Mouse (Mus musculus) kidney, postnatal 10 days (tissue): ENCODE data around the gene Scgb2b27.
"Not testable (repeated sequence)": the region's sequence is repeated elsewhere in the genome, so short reads cannot be mapped to it uniquely, and the experiment has no call there.

Experiments used
- DNase-seq: peaks from one replicate; pipeline ENCODE4 v3.0.0; 2021; ENCODE audit warnings: mixed read lengths

The Scgb2b27 gene

DNA sequence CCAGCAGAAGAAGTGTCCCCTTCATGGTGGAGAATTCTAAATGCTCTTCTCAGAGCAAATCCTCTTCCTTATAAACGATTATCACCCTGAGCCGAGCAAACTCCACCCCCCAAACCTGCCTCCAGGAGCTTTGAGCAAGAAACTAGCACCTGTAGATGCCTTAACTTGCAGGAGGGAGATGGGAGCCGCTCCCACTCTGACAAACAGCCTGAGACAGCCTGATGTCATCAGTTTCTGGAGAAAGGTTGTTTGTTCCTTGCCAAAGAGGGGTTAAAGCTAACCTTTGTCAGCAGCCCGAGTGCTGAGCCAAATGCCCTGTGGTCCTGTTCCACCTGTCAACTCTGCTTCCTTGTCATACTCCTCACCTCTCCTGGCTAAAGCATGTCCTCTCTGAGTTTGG lies at the start of gene Scgb2b27:
Gene Scgb2b27 (minus strand): TSS at position 101 of the 400 bp plus-strand sequence.
- no peak for DNase-seq

DNA sequence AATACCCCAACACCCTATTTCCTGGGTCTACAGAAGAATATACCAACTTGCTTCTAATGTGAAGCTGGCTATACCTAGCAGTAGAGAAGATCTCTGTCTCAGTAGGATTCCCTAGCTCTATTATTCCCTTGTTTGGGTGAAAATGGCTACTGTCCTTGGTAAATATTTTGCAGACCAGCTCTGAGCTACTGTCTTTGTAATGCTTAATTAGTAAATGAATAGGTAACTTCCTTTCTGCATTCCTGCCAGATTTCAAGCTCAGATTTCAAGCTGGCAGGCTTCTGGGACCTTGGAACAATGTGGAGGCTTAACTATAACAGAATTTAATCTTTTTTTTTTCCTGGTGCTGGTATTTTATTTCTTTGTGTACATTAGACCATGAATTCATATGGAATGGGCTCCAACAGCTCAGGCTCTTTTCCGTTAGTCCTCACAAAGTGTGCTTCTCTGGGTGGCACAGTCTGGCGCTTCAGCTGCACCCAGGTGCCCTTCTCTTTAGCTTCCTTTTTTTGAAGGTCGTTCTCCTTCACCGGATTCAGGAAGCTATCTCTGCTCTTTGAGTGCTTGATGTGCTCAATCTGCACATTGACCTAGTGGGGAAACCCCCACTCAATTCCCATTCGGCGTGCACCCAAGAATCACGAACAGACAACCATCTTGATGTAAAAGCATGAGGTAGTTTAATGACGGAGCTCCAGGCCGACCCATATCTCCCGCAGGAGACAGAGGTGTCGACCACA lies 22.5 kb upstream of the Scgb2b27 start:
- DNase-seq = not testable (repeated sequence)

DNA sequence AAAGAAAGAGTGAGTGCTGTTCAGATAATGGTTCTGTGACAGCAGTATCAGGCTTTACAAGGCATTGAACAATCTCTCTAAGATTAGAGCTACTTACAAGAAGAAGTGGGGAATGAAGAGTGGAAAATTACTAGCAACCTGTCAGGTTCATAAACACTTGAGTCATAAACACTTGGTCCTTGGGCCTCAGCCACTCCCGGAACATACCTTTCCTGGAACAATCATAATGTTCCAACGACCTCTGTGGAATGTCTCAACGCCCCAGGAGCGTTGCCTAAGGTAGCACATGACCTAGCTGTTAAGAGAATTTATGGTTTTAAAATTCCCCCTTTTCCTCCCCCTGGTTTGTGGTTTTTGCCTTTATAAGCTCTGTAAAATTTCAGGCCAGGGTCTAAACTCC lies 20.8 kb upstream of the Scgb2b27 start:
- not testable (repeated sequence) for DNase-seq

DNA sequence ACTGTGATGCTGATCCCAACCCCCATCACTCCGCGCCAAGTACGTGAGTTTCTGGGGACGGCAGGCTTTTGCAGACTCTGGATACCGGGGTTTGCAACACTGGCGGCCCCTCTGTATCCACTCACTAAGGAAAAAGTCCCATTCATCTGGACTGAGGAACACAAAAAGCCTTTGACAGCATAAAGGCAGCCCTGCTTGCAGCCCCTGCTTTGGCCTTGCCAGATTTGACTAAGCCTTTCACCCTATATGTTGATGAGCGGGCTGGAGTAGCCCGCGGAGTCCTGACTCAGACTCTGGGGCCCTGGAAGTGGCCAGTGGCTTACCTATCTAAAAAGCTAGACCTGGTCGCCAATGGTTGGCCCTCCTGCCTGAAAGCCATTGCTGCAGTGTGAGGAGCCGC lies 16.3 kb upstream of the Scgb2b27 start:
- no peak for DNase-seq

DNA sequence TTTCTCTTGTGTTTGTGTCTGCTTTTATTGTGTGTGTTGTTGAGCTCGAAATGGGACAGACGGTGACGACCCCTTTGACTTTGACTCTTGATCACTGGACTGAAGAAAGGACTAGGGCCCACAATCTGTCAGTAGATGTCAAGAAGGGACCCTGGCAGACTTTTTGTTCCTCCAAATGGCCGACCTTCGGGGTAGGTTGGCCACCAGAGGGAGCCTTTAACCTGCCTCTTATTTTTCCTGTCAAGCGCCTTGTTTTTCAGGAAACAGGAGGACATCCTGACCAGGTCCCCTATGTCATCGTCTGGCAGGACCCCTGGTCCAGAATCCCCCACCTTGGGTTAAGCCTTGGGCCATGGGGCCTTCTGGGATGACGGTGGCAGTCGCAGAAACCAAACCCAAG lies 13.5 kb upstream of the Scgb2b27 start:
- not testable (repeated sequence) for DNase-seq

DNA sequence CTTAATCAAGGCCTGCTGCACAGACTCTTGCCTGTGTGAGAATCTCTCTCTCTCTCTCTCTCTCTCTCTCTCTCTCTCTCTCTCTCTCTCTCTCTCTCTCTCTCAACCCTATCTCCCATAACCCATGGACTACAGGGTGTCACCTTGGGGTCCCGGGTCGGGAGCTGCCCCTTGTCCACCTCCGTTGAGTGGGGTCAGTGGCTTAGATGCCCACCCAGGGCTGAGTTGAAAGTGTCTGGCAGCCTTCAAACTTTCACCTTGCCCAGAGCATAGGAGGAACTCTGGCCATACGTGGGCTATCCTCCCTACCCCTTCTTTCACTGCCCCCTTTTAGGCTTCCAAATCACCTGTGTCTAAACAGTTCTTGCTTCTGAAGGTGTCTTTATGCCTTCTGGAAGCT lies 11.9 kb upstream of the Scgb2b27 start:
- no peak for DNase-seq

DNA sequence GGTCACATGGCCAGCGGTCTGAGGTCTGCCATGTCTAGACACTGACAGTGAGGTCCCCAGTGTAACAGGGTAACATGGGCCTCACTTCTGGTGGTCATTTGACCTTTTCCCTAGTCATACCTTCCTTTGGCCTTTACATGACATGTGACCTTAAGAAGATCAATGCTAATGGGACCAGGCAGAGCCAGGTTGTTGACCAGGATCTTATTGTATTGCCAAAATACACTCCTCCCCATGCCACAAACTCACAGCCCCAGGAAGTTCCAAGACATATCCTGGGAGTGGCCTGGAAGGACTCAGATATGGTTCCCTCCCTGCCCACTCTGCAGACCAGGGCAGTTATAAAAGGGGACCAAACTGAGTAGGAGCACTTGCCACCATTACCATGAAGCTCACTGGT lies 7.4 kb upstream of the Scgb2b27 start, which contains the start of gene Scgb1b27:
Gene Scgb1b27 (plus strand): TSS at position 301 of the 400 bp plus-strand sequence.
- DNase-seq = not testable (repeated sequence)

DNA sequence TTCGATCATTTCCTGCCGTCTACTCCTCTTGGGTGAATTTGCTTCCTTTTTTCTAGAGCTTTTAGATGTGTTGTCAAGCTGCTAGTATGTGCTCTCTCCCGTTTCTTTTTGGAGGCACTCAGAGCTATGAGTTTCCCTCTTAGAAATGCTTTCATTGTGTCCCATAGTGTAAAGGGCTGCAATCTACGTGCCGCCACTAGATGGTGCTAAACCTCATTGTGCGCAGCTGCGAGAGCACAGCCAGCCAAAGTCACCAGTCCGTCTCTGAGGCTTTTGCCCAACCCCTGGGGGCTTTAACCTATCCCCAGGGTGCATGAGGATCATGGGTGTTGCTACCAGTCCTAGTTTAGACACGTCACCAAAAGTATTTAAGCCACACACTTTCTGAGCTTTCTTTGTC lies 31.5 kb downstream of the Scgb2b27 start:
- DNase-seq = peak; percentile 55
